In genomic region chr5:122017269-122017668, GRCm38 (mm10) we compare ENCODE assay signal across 15 mouse cellular contexts. TPM values are rescaled to one million over a fixed set of nuclear protein-coding genes. Genes with fewer than 3 reads are reported as not detected.
A peak's percentile ranks its signal among the peaks of the same experiment; 100 is the strongest.
DNase-seq lines count a peak whose midpoint lies in the region; ATAC-seq lines count a peak whose summit lies in the region.
"Had no signal": no experiment of that assay in that cellular context is flagged by ENCODE, and none has a peak within 500 bp of the region (broad histone marks: within the 10 kb centered on the region; RNA-seq: fewer than 3 reads in every experiment).

No protein-coding gene starts in this region.

- peaks cover 26% of the 10 kb centered on the region for H3K4me1 ChIP-seq in hindbrain, embryonic 15.5 days (replicated peaks)
- H3K4me1 ChIP-seq in midbrain, embryonic 12.5 days, result peaks cover 37% of the 10 kb centered on the region

- H3K27me3 ChIP-seq in hindbrain, embryonic 15.5 days, result no peaks in the 10 kb centered on the region
- H3K27me3 ChIP-seq in midbrain, embryonic 12.5 days, result no peaks in the 10 kb centered on the region
- H3K27me3 ChIP-seq: Patski had no signal

- DNase-seq in retina, embryonic 14.5 days (ENCODE audit: low spot score), result peak; percentile 38
- no peak for DNase-seq in retina, postnatal 1 day
- DNase-seq in gastrocnemius, adult 18-20 months (ENCODE audit: low spot score), result no peak
- no peak for DNase-seq in frontal cortex, postnatal 36 days (ENCODE audit: low spot score in 2 of 2)
- DNase-seq in kidney, postnatal 36 days, result no peak
- DNase-seq in kidney, adult 18-20 months, result no peak
- DNase-seq: cerebellum, adult 18-20 months; heart, adult 11 months; heart, postnatal 10 days; kidney, adult 8-10 months had no signal

- H3K9me3 ChIP-seq in hindbrain, embryonic 15.5 days, result no peaks in the 10 kb centered on the region; the same call in 1 of the 2 replicates
- peaks cover under 1% of the 10 kb centered on the region for H3K9me3 ChIP-seq in midbrain, embryonic 12.5 days

- H3K4me2 ChIP-seq in hindbrain, embryonic 15.5 days, result no peak overlapping the region
- peak overlapping the region; percentile 21; the same call in 1 of the 2 replicates for H3K4me2 ChIP-seq in midbrain, embryonic 12.5 days (replicated peaks)

- 23% methylated on average over 13 of the region's 13 CpGs for WGBS in hindbrain, embryonic 15.5 days
- WGBS in midbrain, embryonic 12.5 days, result 36% methylated on average over 13 of the region's 13 CpGs

- no peaks in the 10 kb centered on the region for H3K36me3 ChIP-seq in hindbrain, embryonic 15.5 days
- H3K36me3 ChIP-seq in midbrain, embryonic 12.5 days, result no peaks in the 10 kb centered on the region

- H3K27ac ChIP-seq in hindbrain, embryonic 15.5 days (replicated peaks), result 0 out of 2 replicates have a peak overlapping the region, but pooled peaks have one; percentile 14
- peak overlapping the region; percentile 66 for H3K27ac ChIP-seq in midbrain, embryonic 12.5 days (replicated peaks)
- H3K27ac ChIP-seq: macrophage; stomach, postnatal 0 days had no signal

- no peak overlapping the region for H3K9ac ChIP-seq in hindbrain, embryonic 15.5 days
- H3K9ac ChIP-seq in midbrain, embryonic 12.5 days (replicated peaks), result no peak overlapping the region; the same call in 1 of the 2 replicates

- no peak overlapping the region for H3K4me3 ChIP-seq in hindbrain, embryonic 15.5 days
- no peak overlapping the region for H3K4me3 ChIP-seq in midbrain, embryonic 12.5 days

- ATAC-seq in hindbrain, embryonic 15.5 days (ENCODE audit: low FRiP score, low read depth), result 0 out of 2 replicates have a peak, but pooled peaks have one; percentile 17
- ATAC-seq in midbrain, embryonic 12.5 days (ENCODE audit: low FRiP score, low read depth), result 0 out of 2 replicates have a peak, but pooled peaks have one; percentile 12
- ATAC-seq: Patski had no signal

RNA-seq across cellular contexts. Expression of gene Cux2, which starts 32.6 kb away (rescaled TPM):
- 20.7 and 23.3 TPM in 2 replicates for polyA plus RNA-seq in hindbrain, embryonic 15.5 days (2015; fragmentation: Nextera tagmentation; extraction: Ambion mirVana)
- 19.7 and 20.2 TPM in 2 replicates for polyA plus RNA-seq in midbrain, embryonic 12.5 days (2016; fragmentation: Nextera tagmentation; extraction: Ambion mirVana)
- total RNA-seq in gastrocnemius, adult 18-20 months (2021), result 1 to 10 TPM; 4.4 to 4.7 TPM
- polyA plus RNA-seq: macrophage had no signal
